Mouse (Mus musculus) heart, adult 2 months (tissue): ENCODE data around the gene Sulf2.

Source experiments
- CTCF ChIP-seq: fragments of 200-600 bp; IDR thresholded peaks from 2 replicates; pipeline ENCODE4 v1.8.1; 2022; ENCODE audit warnings: antibody characterized with exemption, mild to moderate bottlenecking, moderate library complexity
- EP300 ChIP-seq: fragments of 200-500 bp; IDR thresholded peaks from 2 replicates; pipeline ENCODE4 v1.6.1; 2011; ENCODE audit warnings: low read depth, low read length, control low read depth; ENCODE audit not compliant: insufficient read depth
- POLR2A ChIP-seq: fragments of 200-500 bp; IDR thresholded peaks from 2 replicates; pipeline ENCODE4 v1.6.1; 2011; ENCODE audit warnings: mild to moderate bottlenecking, low read depth, low read length, control low read depth; ENCODE audit not compliant: insufficient read depth

DNA sequence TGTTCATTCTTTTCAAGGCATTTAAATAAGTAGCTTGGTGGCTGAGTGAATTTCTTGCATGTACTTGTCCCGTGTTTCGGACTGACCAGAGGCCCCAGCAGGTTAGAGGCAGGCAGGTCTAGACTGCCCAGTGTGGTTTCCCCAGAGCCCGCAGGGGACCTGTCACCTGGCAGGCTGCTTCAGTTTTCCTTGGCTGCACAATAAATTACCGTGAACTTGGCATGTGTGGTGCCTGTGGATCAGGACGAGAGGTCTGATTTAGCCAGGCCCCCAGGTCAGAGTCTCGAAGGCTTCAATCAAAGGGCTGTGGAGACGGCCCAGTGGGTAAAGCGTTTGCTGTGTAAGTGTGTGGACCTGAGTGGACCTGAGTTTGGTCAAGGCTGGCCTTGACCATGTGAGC is 35.4 kb upstream of the Sulf2 start:
- TF ChIP-seq CTCF, result no peak
- TF ChIP-seq POLR2A, result no peak
- no peak for TF ChIP-seq EP300
